Mouse (Mus musculus) myocyte (in vitro differentiated cells): ENCODE results near the gene Nrip1. TPM values are rescaled to one million over a fixed set of nuclear protein-coding genes. Genes with fewer than 3 reads are reported as not detected.

ENCODE experiments used
- H3K27me3 ChIP-seq: one replicate; pipeline ENCODE4 v1.6.1; 2011; ENCODE audit not compliant: control insufficient read depth, insufficient read depth, insufficient read length
- H3K36me3 ChIP-seq: one replicate; pipeline ENCODE4 v1.6.1; 2011; ENCODE audit not compliant: control insufficient read depth, insufficient read depth
- H3K4me2 ChIP-seq: one replicate; pipeline ENCODE4 v1.6.1; 2011; ENCODE audit warnings: low read depth, control low read depth
- H3K4me3 ChIP-seq: one replicate; pipeline ENCODE4 v1.5.1; 2011; ENCODE audit warnings: mild to moderate bottlenecking, control low read depth, moderate library complexity
- H3K79me2 ChIP-seq: one replicate; pipeline ENCODE4 v1.6.1; 2011; ENCODE audit not compliant: control insufficient read depth, insufficient read depth
- H3ac ChIP-seq: one replicate; pipeline ENCODE4 v1.6.1; 2011; ENCODE audit not compliant: control insufficient read depth, insufficient read length
- CEBPB ChIP-seq: IDR thresholded peaks from 2 replicates; pipeline ENCODE4 v1.6.1; 2011; ENCODE audit warnings: mild to moderate bottlenecking, moderate library complexity; ENCODE audit not compliant: poor library complexity, insufficient read depth, severe bottlenecking
- E2F4 ChIP-seq: IDR thresholded peaks from one replicate; pipeline ENCODE4 v1.6.1; 2011; ENCODE audit warnings: mild to moderate bottlenecking, control low read depth, moderate library complexity; ENCODE audit not compliant: insufficient read depth
- MAX ChIP-seq: IDR thresholded peaks from one replicate; pipeline ENCODE4 v1.6.1; 2011; ENCODE audit warnings: low read depth, mild to moderate bottlenecking, control low read depth
- MYOD1 ChIP-seq, 3 experiments: IDR thresholded peaks; one replicate each; pipeline ENCODE4 v1.6.1; 2011; ENCODE audit warnings: control low read depth in 2 of 3, low read depth in 2 of 3, mild to moderate bottlenecking in 2 of 3, moderate library complexity in 1 of 3; ENCODE audit not compliant: insufficient read length in 2 of 3, control insufficient read depth in 1 of 3
- MYOG ChIP-seq, 3 experiments: IDR thresholded peaks; one replicate each; pipeline ENCODE4 v1.6.1; 2011; ENCODE audit warnings: control low read depth in 2 of 3, low read depth in 2 of 3, mild to moderate bottlenecking in 2 of 3; ENCODE audit not compliant: insufficient read length in 2 of 3, control insufficient read depth in 1 of 3, insufficient read depth in 1 of 3
- POLR2A ChIP-seq: IDR thresholded peaks from one replicate; pipeline ENCODE4 v1.6.1; 2011; ENCODE audit warnings: low read depth, mild to moderate bottlenecking, control low read depth, moderate library complexity; ENCODE audit not compliant: insufficient read length
- POLR2AphosphoS2 ChIP-seq: IDR thresholded peaks from one replicate; pipeline ENCODE4 v1.6.1; 2011; ENCODE audit warnings: low read depth, control low read depth; ENCODE audit not compliant: insufficient read length
- REST ChIP-seq: IDR thresholded peaks from one replicate; pipeline ENCODE4 v1.6.1; 2011; ENCODE audit warnings: mild to moderate bottlenecking, control low read depth, moderate library complexity; ENCODE audit not compliant: insufficient read depth, insufficient read length
- SRF ChIP-seq: IDR thresholded peaks from one replicate; pipeline ENCODE4 v1.6.1; 2011; ENCODE audit warnings: low read depth; ENCODE audit not compliant: control insufficient read depth, insufficient read length
- TCF12 ChIP-seq: IDR thresholded peaks from one replicate; pipeline ENCODE4 v1.6.1; 2011; ENCODE audit warnings: mild to moderate bottlenecking, control low read depth; ENCODE audit not compliant: poor library complexity, insufficient read depth, severe bottlenecking
- TCF3 ChIP-seq: IDR thresholded peaks from one replicate; pipeline ENCODE4 v1.6.1; 2011; ENCODE audit warnings: low read depth, control low read depth; ENCODE audit not compliant: insufficient read length
- USF1 ChIP-seq: IDR thresholded peaks from one replicate; pipeline ENCODE4 v1.6.1; 2011; ENCODE audit warnings: low read depth, mild to moderate bottlenecking, control low read depth, moderate library complexity
- polyA plus RNA-seq: library from polyadenylated mRNA; unstranded; fragments of >200 nt; fragmentation: generic; extraction: Trizol; gene quantifications from one replicate; pipeline ENCODE4 v1.2.1, GENCODE M21; 2012; ENCODE audit warnings: missing spikeins

The Nrip1 gene
- polyA plus RNA-seq, 1 experiment, result 3.9 TPM

- Histone ChIP-seq H3K4me2 (no peak overlapping the region), H3K79me2 (peaks cover 73% of the 10 kb centered on the region), H3K4me3 (no peak overlapping the region), H3K27me3 (no peaks in the 10 kb centered on the region), H3K36me3 (no peaks in the 10 kb centered on the region), H3ac (no peak overlapping the region)
- no peak for TF ChIP-seq MAX
- TF ChIP-seq CEBPB, result no peak
- no peak for TF ChIP-seq POLR2AphosphoS2
- TF ChIP-seq E2F4, result no peak
- no peak for TF ChIP-seq POLR2A
- TF ChIP-seq TCF3, result no peak
- no peak for TF ChIP-seq MYOD1 (IDR thresholded peaks at IDR 0.05; ENCODE audit: control insufficient read depth in 1 of 3, insufficient read length in 2 of 3, low read depth in 2 of 3)
- no peak for TF ChIP-seq MYOG (IDR thresholded peaks at IDR 0.05; ENCODE audit: control insufficient read depth in 1 of 3, insufficient read depth in 1 of 3, insufficient read length in 2 of 3, low read depth in 2 of 3)
- TF ChIP-seq SRF, result no peak
- no peak for TF ChIP-seq REST
- TF ChIP-seq TCF12, result no peak
- TF ChIP-seq USF1, result no peak
These were observed 36.3 kb downstream of the Nrip1 start for GRCm38 (mm10) chr16:76337351-76337750.

- Histone ChIP-seq H3K4me2 (no peak overlapping the region), H3K36me3 (no peaks in the 10 kb centered on the region), H3K4me3 (no peak overlapping the region), H3ac (no peak overlapping the region), H3K27me3 (no peaks in the 10 kb centered on the region), H3K79me2 (peaks cover 77% of the 10 kb centered on the region)
- no peak for TF ChIP-seq E2F4
- no peak for TF ChIP-seq MYOD1 (IDR thresholded peaks at IDR 0.05; ENCODE audit: control insufficient read depth in 1 of 3, insufficient read length in 2 of 3, low read depth in 2 of 3)
- no peak for TF ChIP-seq CEBPB
- no peak for TF ChIP-seq USF1
- no peak for TF ChIP-seq POLR2AphosphoS2
- TF ChIP-seq TCF12, result no peak
- TF ChIP-seq MYOG (IDR thresholded peaks at IDR 0.05; ENCODE audit: control insufficient read depth in 1 of 3, insufficient read depth in 1 of 3, insufficient read length in 2 of 3, low read depth in 2 of 3), result no peak
- no peak for TF ChIP-seq SRF
- no peak for TF ChIP-seq POLR2A
- no peak for TF ChIP-seq TCF3
- TF ChIP-seq MAX, result no peak
- TF ChIP-seq REST, result no peak
These were observed 36.7 kb downstream of the Nrip1 start for GRCm38 (mm10) chr16:76336932-76337331.

GRCm38 (mm10) chr16:76335913-76336312 lies 37.7 kb downstream of the Nrip1 start:
- Histone ChIP-seq H3K4me2 (no peak overlapping the region), H3K79me2 (peaks cover 81% of the 10 kb centered on the region), H3ac (no peak overlapping the region), H3K4me3 (no peak overlapping the region), H3K27me3 (no peaks in the 10 kb centered on the region), H3K36me3 (no peaks in the 10 kb centered on the region)
- TF ChIP-seq TCF3, result no peak
- no peak for TF ChIP-seq SRF
- TF ChIP-seq POLR2A, result no peak
- TF ChIP-seq TCF12, result no peak
- no peak for TF ChIP-seq MYOD1 (IDR thresholded peaks at IDR 0.05; ENCODE audit: control insufficient read depth in 1 of 3, insufficient read length in 2 of 3, low read depth in 2 of 3)
- TF ChIP-seq MAX, result no peak
- TF ChIP-seq REST, result no peak
- TF ChIP-seq USF1, result no peak
- no peak for TF ChIP-seq POLR2AphosphoS2
- TF ChIP-seq MYOG (IDR thresholded peaks at IDR 0.05; ENCODE audit: control insufficient read depth in 1 of 3, insufficient read depth in 1 of 3, insufficient read length in 2 of 3, low read depth in 2 of 3), result no peak
- TF ChIP-seq E2F4, result no peak
- no peak for TF ChIP-seq CEBPB

DNA sequence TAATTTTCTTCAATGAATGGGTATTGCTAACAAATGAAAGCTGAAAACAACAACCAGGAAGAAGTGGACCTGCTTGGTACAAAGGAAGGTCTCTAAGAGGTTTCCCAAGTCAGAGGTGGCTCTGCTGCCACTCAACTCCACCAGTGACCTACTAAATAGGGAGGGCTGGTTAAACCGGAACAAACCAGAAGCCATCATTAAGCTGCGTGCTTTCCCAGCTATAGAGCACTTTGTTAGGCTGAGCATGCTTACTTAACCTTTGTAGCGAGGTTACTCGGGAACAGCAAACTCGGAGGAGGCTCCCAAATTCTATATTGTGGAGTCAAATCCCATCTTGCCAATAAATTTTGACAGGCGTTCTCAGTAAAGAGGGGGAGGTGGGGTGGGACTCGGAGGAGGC lies 41.5 kb downstream of the Nrip1 start:
- Histone ChIP-seq H3K4me3 (no peak overlapping the region), H3K4me2 (no peak overlapping the region), H3K79me2 (peaks cover 73% of the 10 kb centered on the region), H3ac (no peak overlapping the region), H3K36me3 (no peaks in the 10 kb centered on the region), H3K27me3 (no peaks in the 10 kb centered on the region)
- TF ChIP-seq USF1, result no peak
- TF ChIP-seq MYOG (IDR thresholded peaks at IDR 0.05; ENCODE audit: control insufficient read depth in 1 of 3, insufficient read depth in 1 of 3, insufficient read length in 2 of 3, low read depth in 2 of 3), result no peak
- TF ChIP-seq TCF3, result no peak
- no peak for TF ChIP-seq SRF
- no peak for TF ChIP-seq POLR2AphosphoS2
- no peak for TF ChIP-seq POLR2A

- no peak overlapping the region for H3K4me3 ChIP-seq
- H3K4me2 ChIP-seq, result no peak overlapping the region
- no peak overlapping the region for H3ac ChIP-seq
- no peak for TF ChIP-seq E2F4
- no peak for TF ChIP-seq TCF12
- TF ChIP-seq TCF3, result no peak
- no peak for TF ChIP-seq POLR2A
- TF ChIP-seq REST, result no peak
- no peaks in the 10 kb centered on the region for H3K27me3 ChIP-seq
- no peaks in the 10 kb centered on the region for H3K36me3 ChIP-seq
- H3K79me2 ChIP-seq, result peaks cover 65% of the 10 kb centered on the region
These were observed 42.4 kb downstream of the Nrip1 start for GRCm38 (mm10) chr16:76331231-76331630.
